1 mouse cellular context compared by ENCODE assay signal in the genomic region with DNA sequence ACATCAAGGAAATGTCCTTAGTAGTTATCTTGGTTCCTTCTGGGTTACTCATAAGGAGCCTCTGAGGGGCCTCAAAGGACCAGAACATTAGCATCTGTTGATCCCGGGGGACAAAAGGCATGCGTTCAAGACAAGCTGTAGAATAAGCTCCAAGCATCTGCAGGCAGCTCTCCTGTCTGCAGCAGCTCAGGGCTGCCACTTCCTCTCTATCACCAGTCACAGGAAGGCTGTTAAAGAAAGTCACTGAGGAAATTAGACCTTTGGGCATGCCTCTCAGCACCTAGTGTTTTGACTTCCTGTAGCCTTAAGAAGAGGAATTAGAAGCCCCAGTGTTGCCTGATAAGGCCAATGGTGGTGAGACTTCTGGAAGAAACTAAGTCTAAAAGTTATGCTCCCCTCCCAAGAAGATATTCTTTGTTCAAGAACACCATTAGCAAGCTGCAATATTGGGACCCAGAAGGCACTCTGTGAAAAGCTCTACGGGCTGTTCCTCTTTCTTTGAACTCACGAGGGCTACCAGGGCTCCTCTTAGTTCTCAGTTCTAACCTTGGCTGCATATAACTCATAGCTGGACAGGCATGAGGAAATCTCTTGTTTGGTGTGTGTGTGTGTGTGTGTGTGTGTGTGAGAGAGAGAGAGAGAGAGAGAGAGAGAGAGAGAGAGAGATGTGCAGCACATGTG.
TF ChIP-seq lines count a peak whose summit lies in the region.

No protein-coding gene starts in this region.

TF ChIP-seq in MEL, 35 proteins besides CTCF, POLR2A, EP300 and RAD21 (continued from another document):
- no peak for TF ChIP-seq GABPA (IDR thresholded peaks at IDR 0.05; ENCODE audit: low read depth, low read length)
- no peak for TF ChIP-seq RCOR1 (IDR thresholded peaks at IDR 0.05; ENCODE audit: low read depth, low read length)
- 0 out of 2 replicates have a peak, but pooled peaks have one; percentile 20 for TF ChIP-seq ETS1 (IDR thresholded peaks at IDR 0.05; ENCODE audit: low read depth, low read length)
- no peak for TF ChIP-seq ZC3H11A (IDR thresholded peaks at IDR 0.05; ENCODE audit: low read depth, low read length)
- 0 out of 2 replicates have a peak, but pooled peaks have one; percentile 31 for TF ChIP-seq TBP (IDR thresholded peaks at IDR 0.05; ENCODE audit: low read depth, low read length)
- no peak for TF ChIP-seq E2F4 (IDR thresholded peaks at IDR 0.05; ENCODE audit: borderline replicate concordance, low read depth, low read length)
